Mouse (Mus musculus): ENCODE results near the gene Rab22a. TPM values are rescaled to one million over a fixed set of nuclear protein-coding genes. Genes with fewer than 3 reads are reported as not detected.

Gene Rab22a
- polyA plus RNA-seq, 1 experiment from 2014 or later = 35.3 TPM

DNA sequence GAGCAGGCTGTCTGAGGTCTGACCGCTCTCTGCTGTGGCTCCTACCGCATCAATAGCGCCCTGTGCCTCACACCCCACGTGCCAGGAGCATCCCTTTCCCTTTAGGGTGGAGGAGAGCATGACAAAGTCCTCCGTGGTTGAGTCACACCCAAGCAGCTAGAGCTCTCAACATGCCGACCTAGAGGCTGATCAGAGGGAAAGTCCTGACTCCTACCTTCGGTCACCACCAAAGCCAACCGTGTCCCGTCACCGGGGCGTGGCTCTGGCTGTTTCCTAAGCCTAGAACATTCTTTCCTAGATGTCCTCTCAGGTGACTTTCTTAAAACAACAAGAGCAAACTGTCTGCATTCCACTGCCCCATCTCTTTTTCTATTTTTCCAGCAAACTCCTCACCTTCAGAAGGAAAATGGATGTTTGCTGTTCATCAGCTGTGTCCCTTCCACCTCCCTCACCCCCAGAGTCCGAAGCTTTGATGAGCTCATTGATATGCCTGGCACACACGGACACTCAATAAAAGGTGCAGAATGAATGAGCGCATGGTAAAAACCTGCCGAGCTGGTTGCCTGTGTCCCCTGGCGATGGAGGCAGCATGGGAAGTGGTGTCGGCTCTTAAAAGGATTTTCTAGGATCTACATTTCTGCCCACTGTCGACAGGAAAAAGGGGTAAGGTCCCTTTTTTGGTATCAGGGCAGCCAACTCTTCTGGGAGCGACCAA, 12.2 kb upstream of the Rab22a start:
- Histone ChIP-seq H3K9ac (no peak overlapping the region), H3K4me3 (replicated peaks) (no peak overlapping the region), H3K27me3 (no peaks in the 10 kb centered on the region), H3K27ac (no peak overlapping the region), H3K36me3 (peaks cover 11% of the 10 kb centered on the region), H3K4me2 (no peak overlapping the region), H3K4me1 (peaks cover 11% of the 10 kb centered on the region), H3K9me3 (replicated peaks) (no peaks in the 10 kb centered on the region)
- 81% methylated on average over 19 of the region's 19 CpGs for WGBS
- ATAC-seq (replicated peaks; ENCODE audit: low FRiP score) = no peak

DNA sequence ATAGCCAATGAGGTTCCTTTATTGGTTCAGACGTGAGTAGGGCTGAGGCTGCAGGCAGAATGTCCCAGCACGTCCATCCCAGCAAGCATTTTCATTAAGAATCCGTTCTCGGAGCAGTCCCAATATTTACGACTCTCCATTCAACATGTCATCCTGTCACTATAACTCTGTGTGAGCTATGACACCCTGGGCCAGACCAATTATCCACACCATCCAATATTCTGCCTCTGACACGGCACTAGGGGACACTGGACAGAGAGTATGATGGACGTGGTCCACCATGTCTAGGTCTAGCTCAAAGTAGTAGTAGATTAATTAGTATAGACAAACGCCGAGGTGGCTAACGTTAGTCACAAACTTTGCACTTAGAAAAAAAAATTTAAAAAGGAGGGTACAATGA, 9.8 kb upstream of the Rab22a start:
- ATAC-seq (replicated peaks; ENCODE audit: low FRiP score) = no peak

DNA sequence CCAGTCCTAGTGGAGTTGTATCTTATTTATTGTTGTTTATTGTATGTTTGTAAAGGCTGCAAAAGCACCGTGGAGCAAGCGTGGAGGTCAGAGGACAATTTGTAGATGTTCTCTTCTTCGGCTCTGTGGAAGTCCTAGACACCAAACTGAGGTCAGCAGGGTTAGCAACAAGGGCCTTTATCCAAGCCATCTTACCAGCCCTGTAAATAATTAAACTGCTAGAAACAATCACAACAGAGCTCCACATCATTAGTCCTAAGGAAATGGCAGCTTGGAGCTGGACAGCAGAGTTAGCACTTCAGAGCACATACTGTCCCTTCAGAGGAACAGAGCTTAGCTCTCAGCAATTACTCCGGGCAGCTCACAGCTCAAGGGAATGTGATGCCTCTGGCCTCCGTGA, 6.0 kb upstream of the Rab22a start:
- ATAC-seq (replicated peaks; ENCODE audit: low FRiP score) = peak; percentile 7; the same call in 1 of the 2 replicates
- Histone ChIP-seq H3K4me3 (replicated peaks) (no peak overlapping the region), H3K36me3 (peaks cover 11% of the 10 kb centered on the region), H3K27me3 (no peaks in the 10 kb centered on the region), H3K4me1 (peaks cover 30% of the 10 kb centered on the region), H3K27ac (0 out of 2 replicates have a peak overlapping the region, but pooled peaks have one; percentile 4), H3K9ac (no peak overlapping the region), H3K4me2 (no peak overlapping the region), H3K9me3 (replicated peaks) (no peaks in the 10 kb centered on the region)
- WGBS = 62% methylated on average over 5 of the region's 5 CpGs

More for the DNA sequence above, 9.8 kb upstream of the Rab22a start:
- Histone ChIP-seq H3K27ac (no peak overlapping the region), H3K4me2 (no peak overlapping the region), H3K4me1 (peaks cover 13% of the 10 kb centered on the region), H3K27me3 (no peaks in the 10 kb centered on the region), H3K4me3 (replicated peaks) (no peak overlapping the region), H3K36me3 (peaks cover 11% of the 10 kb centered on the region), H3K9me3 (replicated peaks) (no peaks in the 10 kb centered on the region), H3K9ac (no peak overlapping the region)
- 44% methylated on average over 10 of the region's 10 CpGs for WGBS

DNA sequence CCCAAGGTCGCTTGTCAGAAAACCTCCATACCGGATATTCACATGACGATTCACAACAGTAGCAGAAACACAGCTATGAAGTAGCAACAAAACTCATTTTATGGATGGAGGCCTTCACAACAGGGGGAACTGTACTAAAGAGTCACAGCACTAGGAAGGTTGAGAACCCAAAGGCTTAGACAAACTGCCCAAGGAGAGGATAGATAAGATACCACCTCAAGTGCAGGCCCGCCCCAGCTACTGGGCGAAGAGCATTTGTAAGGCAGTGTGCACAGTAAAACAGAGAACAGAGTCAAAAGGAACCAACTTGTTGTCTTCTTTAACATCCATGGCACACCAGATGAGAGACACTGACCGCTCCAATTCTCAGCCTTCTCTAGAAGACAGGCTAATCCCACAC, 1.8 kb upstream of the Rab22a start:
- 84% methylated on average over 6 of the region's 6 CpGs for WGBS
- Histone ChIP-seq H3K27ac (no peak overlapping the region), H3K9ac (no peak overlapping the region), H3K9me3 (replicated peaks) (no peaks in the 10 kb centered on the region), H3K36me3 (peaks cover 20% of the 10 kb centered on the region), H3K27me3 (no peaks in the 10 kb centered on the region), H3K4me1 (peaks cover 43% of the 10 kb centered on the region), H3K4me2 (peak overlapping the region; percentile 73; the same call in 1 of the 2 replicates), H3K4me3 (replicated peaks) (no peak overlapping the region)
- no peak for ATAC-seq (replicated peaks; ENCODE audit: low FRiP score)

DNA sequence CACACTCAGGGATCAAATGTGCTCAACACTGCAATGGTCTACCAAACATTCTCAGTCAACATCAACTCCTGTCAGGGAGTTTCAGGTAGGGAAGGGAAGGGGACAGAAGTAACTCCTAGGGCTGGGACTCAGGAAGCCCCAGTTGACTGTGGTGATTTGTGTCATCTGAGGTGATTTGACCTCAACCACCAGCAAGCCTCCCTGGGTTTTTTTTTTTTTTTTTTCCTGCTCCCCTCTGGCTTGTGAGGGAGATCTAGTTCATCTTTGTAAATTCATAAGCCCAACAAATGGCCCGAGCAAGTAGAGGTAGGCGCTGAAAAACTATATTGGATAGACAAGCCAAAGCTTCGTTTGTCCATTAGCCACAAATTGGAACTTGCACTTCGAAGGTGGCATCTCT, 1.0 kb upstream of the Rab22a start:
- WGBS = 88% methylated on average over 4 of the region's 4 CpGs
- Histone ChIP-seq H3K9me3 (replicated peaks) (no peaks in the 10 kb centered on the region), H3K4me3 (replicated peaks) (peak overlapping the region; percentile 100), H3K4me2 (peak overlapping the region; percentile 73), H3K27me3 (no peaks in the 10 kb centered on the region), H3K9ac (peak overlapping the region; percentile 57; the same call in 1 of the 2 replicates), H3K36me3 (peaks cover 28% of the 10 kb centered on the region), H3K4me1 (peaks cover 44% of the 10 kb centered on the region), H3K27ac (peak overlapping the region; percentile 78; the same call in 1 of the 2 replicates)
- no peak for ATAC-seq (replicated peaks; ENCODE audit: low FRiP score)

DNA sequence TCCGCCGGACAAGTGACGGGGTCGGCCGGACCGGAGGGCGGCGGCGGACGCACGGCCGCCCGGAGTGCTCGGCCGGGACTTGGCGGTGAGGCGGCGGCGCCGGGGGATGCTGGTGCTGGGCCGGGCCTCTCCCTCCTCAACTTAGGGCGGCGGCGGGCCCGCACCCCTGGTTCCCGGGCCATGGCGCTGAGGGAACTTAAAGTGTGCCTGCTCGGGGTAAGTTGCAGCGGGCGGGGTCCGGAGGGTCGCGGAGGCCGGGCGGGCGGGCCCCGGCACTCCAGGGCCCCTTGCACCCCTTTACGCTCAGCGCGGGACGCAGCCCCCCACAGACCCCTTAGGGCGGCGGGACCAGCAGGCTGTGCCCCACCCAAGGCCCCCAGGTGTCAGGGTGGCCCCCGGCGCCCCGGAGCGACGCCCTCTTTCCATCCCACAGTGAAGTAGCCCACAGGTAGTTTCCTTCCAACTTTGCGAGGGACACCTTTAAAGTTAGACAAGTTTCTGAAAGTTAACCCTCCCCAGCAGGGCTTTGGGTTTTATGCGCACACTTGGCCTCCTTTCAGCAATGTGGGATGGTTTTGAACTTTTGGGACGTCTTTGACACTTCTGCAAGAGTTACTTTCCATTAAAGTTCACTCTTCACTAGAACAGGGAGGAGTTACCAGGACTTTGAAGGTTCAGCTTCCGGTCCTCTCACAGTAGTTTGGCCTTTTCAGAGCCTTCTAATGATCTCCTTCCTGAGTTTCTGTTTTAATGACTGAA, 545 bp downstream of the Rab22a start:
- Histone ChIP-seq H3K27ac (peak overlapping the region; percentile 66), H3K4me2 (peak overlapping the region; percentile 82), H3K9ac (peak overlapping the region; percentile 96), H3K4me3 (replicated peaks) (peak overlapping the region; percentile 100), H3K4me1 (peaks cover 35% of the 10 kb centered on the region), H3K27me3 (no peaks in the 10 kb centered on the region), H3K36me3 (peaks cover 44% of the 10 kb centered on the region), H3K9me3 (replicated peaks) (no peaks in the 10 kb centered on the region)
- WGBS = under 1% methylated on average over 52 of the region's 52 CpGs
- ATAC-seq (replicated peaks; ENCODE audit: low FRiP score) = no peak; the same call in 1 of the 2 replicates

DNA sequence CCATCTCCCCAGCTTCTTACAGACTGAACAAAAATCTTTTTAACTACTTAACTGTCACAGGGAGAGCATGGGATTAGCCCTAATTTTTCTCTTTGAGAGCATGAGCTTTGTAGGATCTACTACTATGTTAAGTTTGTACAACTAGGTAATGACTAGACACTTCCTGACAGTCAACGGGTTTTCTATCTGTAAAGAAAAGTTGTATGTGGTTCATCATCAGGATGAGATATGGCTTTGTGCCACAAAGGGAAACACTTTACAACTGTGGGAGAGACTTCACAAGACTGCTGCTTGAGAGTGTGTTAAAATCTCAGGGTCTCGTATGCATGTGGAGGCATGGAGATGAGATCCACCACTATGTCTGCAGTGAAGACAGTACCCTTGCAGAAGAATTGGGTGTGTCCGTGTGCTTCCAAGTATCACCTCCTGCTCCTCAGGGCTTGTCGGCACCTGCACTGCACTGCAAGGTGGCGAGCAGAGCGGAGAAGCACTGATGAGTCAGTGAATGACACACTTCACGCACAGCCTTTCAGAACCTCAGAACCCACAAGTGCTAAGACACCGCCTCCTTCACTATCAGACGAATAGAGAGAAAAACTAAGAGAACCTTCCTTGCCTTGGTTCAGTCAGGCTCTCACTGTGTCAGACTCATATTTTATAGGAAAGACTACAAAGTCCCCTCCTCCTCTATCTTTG, 2.8 kb downstream of the Rab22a start:
- Histone ChIP-seq H3K4me1 (peaks cover 27% of the 10 kb centered on the region), H3K27me3 (no peaks in the 10 kb centered on the region), H3K27ac (no peak overlapping the region), H3K4me3 (replicated peaks) (no peak overlapping the region), H3K9me3 (replicated peaks) (no peaks in the 10 kb centered on the region), H3K4me2 (no peak overlapping the region), H3K9ac (no peak overlapping the region), H3K36me3 (peaks cover 64% of the 10 kb centered on the region)
- ATAC-seq (replicated peaks; ENCODE audit: low FRiP score) = no peak
- 91% methylated on average over 9 of the region's 9 CpGs for WGBS

DNA sequence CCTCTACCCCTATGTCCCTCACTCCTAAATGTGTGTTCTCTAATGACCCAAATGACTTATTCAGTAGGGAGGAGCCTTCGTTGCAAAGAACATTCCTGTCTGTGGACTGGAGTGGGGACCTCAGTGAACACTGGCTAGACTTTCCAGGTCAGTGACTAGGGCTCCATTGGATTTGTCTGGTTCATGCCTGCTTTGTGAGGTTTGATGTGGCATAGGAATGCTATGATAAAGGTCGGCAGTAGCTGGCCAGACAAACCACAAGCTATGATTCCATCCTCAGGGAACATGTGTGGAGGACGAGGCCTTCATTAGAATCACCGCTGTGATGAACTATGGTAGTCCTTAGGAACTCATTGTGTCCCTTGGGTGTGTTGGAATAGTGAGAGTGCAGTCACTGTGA, 5.2 kb downstream of the Rab22a start:
- ATAC-seq (replicated peaks; ENCODE audit: low FRiP score) = no peak
- H3K27ac ChIP-seq = no peak overlapping the region

DNA sequence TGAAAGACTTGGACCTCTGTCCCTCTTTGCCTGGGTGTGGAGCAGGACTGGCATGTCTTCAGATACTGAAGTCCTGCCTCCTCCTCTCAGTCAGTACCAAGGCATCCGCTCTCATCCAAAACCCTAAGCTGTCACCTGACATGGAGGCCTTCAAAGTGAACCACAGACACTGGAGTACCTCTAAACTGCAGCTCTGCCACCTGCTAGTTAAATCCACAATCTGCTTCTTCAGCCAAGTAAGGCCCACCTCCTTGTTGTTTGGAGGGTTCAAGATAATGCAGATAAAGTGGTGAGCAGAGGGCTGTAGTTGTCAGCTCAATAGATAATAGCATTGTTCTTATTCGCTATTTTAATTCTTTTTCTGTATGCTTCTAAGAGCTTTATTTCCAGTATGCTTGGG, 5.7 kb downstream of the Rab22a start:
- peaks cover 79% of the 10 kb centered on the region for H3K36me3 ChIP-seq
- no peaks in the 10 kb centered on the region for H3K9me3 ChIP-seq (replicated peaks)
- no peak overlapping the region for H3K4me2 ChIP-seq
- peaks cover 10% of the 10 kb centered on the region for H3K4me1 ChIP-seq
- no peak for ATAC-seq (replicated peaks; ENCODE audit: low FRiP score)
- H3K9ac ChIP-seq = no peak overlapping the region
- no peak overlapping the region for H3K4me3 ChIP-seq (replicated peaks)
- H3K27me3 ChIP-seq = no peaks in the 10 kb centered on the region
- H3K27ac ChIP-seq = no peak overlapping the region
- WGBS = 92% methylated on average over 2 of the region's 2 CpGs

More for the DNA sequence above, 5.2 kb downstream of the Rab22a start:
- Histone ChIP-seq H3K4me1 (peaks cover 10% of the 10 kb centered on the region), H3K27me3 (no peaks in the 10 kb centered on the region), H3K9me3 (replicated peaks) (no peaks in the 10 kb centered on the region), H3K4me3 (replicated peaks) (no peak overlapping the region), H3K9ac (no peak overlapping the region), H3K36me3 (peaks cover 78% of the 10 kb centered on the region), H3K4me2 (no peak overlapping the region)
- WGBS = 89% methylated on average over 4 of the region's 4 CpGs

DNA sequence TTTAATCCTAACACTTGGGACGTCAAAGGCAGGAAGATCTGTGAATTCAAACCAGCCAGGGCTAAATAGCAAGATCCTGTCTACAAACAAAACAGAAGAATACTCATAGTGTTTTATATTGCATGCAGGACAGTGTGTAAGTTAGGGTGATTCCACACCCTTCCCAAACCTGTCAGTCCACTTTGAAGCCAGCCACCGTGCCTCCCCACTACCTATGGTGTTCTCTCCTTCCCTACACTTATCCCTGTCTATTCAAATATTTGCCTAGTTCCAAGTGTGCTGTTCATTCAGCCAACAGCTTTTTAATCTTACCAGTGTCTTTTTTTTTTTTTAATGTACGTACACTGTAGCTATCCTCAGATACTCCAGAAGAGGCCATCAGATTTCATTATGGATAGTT, 7.3 kb downstream of the Rab22a start:
- H3K9me3 ChIP-seq (replicated peaks) = no peaks in the 10 kb centered on the region
- no peaks in the 10 kb centered on the region for H3K27me3 ChIP-seq
- H3K4me3 ChIP-seq (replicated peaks) = no peak overlapping the region
- H3K27ac ChIP-seq = no peak overlapping the region
- ATAC-seq (replicated peaks; ENCODE audit: low FRiP score) = no peak
- peaks cover 67% of the 10 kb centered on the region for H3K36me3 ChIP-seq
- 96% methylated on average over 3 of the region's 3 CpGs for WGBS
- H3K4me1 ChIP-seq = peaks cover 6% of the 10 kb centered on the region; the same call in 1 of the 2 replicates
- H3K9ac ChIP-seq = no peak overlapping the region
- no peak overlapping the region for H3K4me2 ChIP-seq

DNA sequence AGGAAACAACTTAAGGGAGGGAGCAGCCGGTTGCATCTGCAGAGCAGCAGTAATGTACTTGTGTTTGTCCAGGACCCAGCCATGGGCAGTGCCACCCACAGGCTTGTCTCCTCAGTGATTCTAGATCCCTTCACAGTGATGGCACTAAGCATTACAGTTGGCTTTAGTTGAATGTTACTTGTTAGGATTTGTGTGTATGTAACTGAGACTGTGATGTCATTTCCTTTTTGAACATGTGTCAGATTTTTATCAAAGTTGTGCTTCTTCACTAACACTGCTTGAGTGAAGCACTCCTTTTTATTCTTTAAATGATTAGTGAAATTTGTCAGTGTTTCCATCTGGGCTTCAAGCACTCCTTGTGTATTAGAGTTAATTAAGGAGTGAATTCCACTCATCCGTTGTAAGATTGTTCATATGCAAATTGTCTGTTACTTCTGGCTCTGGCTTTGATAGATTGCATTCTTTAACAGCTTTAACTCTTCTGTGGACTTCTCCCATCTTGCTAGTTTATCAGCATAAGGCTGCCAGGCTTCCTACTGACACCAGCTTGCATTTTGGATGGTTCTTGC, 12.9 kb downstream of the Rab22a start:
- Histone ChIP-seq H3K4me2 (no peak overlapping the region), H3K36me3 (peaks cover 35% of the 10 kb centered on the region), H3K9ac (no peak overlapping the region), H3K27ac (no peak overlapping the region), H3K9me3 (replicated peaks) (no peaks in the 10 kb centered on the region), H3K4me3 (replicated peaks) (no peak overlapping the region), H3K27me3 (no peaks in the 10 kb centered on the region), H3K4me1 (peaks cover 9% of the 10 kb centered on the region; the same call in 1 of the 2 replicates)
- no peak for ATAC-seq (replicated peaks; ENCODE audit: low FRiP score)
- WGBS = 60% methylated on average over 2 of the region's 2 CpGs
